Mouse (Mus musculus) cortical plate, adult 2 months (tissue): ENCODE measurements around the gene Rarg.

Experiments
- CTCF ChIP-seq: fragments of 200-500 bp; IDR thresholded peaks from 2 replicates; pipeline ENCODE4 v1.5.1; 2011; ENCODE audit warnings: mild to moderate bottlenecking, control low read depth, low read length; ENCODE audit not compliant: insufficient read depth; ENCODE audit errors: extremely low read depth
- POLR2A ChIP-seq: fragments of 200-500 bp; IDR thresholded peaks from 2 replicates; pipeline ENCODE4 v1.6.1; 2011; ENCODE audit warnings: mild to moderate bottlenecking, low read length, control low read depth; ENCODE audit not compliant: insufficient read depth; ENCODE audit errors: extremely low read depth

- TF ChIP-seq CTCF: no peak
- TF ChIP-seq POLR2A: no peak
Measured at GRCm38 (mm10) chr15:102188883-102189282, 68.4 kb downstream of the Rarg start.
